Mouse (Mus musculus): ENCODE measurements around the gene Smarcd3. TPM values are rescaled to one million over a fixed set of nuclear protein-coding genes. Genes with fewer than 3 reads are reported as not detected.

Gene Smarcd3
- polyA plus RNA-seq, 1 experiment from 2014 or later, result 47.4 TPM

DNA sequence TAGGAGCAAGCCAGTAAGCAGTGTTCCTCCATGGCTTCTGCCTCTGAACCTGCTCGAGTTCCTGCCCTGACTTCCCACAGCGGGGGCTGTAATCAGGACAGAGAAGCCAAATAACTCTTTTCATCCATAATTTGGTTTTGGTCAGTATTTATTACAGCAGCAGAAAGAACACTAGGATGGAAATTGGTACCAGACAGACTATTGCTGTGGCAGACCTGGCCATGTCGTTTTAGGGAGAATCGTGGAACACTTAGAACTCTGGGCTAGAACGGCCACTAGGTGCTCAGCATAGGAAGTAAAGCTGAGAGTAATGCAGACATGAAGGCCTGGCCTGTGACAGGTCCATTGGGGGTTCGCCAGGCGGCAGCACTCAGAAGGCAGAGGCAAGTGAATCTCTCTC is 25.5 kb upstream of the Smarcd3 start:
- WGBS, result 71% methylated on average over 7 of the region's 7 CpGs
- no peak for ATAC-seq (replicated peaks; ENCODE audit: extremely low read depth, insufficient read depth, low FRiP score)
- Histone ChIP-seq H3K4me1 (ENCODE audit: control insufficient read depth, insufficient read depth, low read length) (no peaks in the 10 kb centered on the region), H3K4me2 (ENCODE audit: low read depth, low read length) (no peak overlapping the region), H3K36me3 (ENCODE audit: control insufficient read depth, insufficient read depth) (no peaks in the 10 kb centered on the region), H3K4me3 (ENCODE audit: low read length) (no peak overlapping the region), H3K9ac (ENCODE audit: low read length) (no peak overlapping the region), H3K9me3 (replicated peaks; ENCODE audit: control insufficient read depth, low read length) (no peaks in the 10 kb centered on the region), H3K27me3 (ENCODE audit: control insufficient read depth, insufficient read depth, low read length) (no peaks in the 10 kb centered on the region; the same call in 1 of the 2 replicates), H3K27ac (ENCODE audit: low read length) (no peak overlapping the region)

DNA sequence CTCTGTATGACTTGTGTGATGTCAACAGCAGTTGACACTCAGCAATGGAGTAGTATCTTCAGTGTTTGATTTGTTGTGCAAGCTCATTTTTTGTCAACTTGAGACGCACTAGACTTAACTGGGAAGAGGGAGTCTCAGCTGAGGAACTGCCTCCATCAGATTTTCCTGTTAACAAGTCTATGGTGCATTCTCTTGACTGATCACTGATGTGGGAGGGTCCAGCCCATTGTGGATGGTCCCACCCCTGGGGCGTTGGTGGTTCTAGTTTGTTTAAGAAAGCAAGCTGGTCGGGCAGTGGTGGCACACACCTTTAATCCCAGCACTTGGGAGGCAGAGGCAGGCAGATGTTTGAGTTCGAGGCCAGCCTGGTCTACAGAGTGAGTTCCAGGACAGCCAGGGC is 25.0 kb upstream of the Smarcd3 start:
- no peak overlapping the region for H3K4me3 ChIP-seq (ENCODE audit: low read length)
- no peaks in the 10 kb centered on the region for H3K9me3 ChIP-seq (replicated peaks; ENCODE audit: control insufficient read depth, low read length)
- no peak overlapping the region for H3K9ac ChIP-seq (ENCODE audit: low read length)
- H3K4me1 ChIP-seq (ENCODE audit: control insufficient read depth, insufficient read depth, low read length), result no peaks in the 10 kb centered on the region
- 63% methylated on average over 4 of the region's 4 CpGs for WGBS
- no peaks in the 10 kb centered on the region; the same call in 1 of the 2 replicates for H3K27me3 ChIP-seq (ENCODE audit: control insufficient read depth, insufficient read depth, low read length)
- no peak overlapping the region for H3K27ac ChIP-seq (ENCODE audit: low read length)
- no peak for ATAC-seq (replicated peaks; ENCODE audit: extremely low read depth, insufficient read depth, low FRiP score)
- H3K36me3 ChIP-seq (ENCODE audit: control insufficient read depth, insufficient read depth), result no peaks in the 10 kb centered on the region
- no peak overlapping the region for H3K4me2 ChIP-seq (ENCODE audit: low read depth, low read length)

GRCm38 (mm10) chr5:24645454-24645853 is 21.2 kb upstream of the Smarcd3 start:
- no peak for ATAC-seq (replicated peaks; ENCODE audit: extremely low read depth, insufficient read depth, low FRiP score)
- H3K36me3 ChIP-seq (ENCODE audit: control insufficient read depth, insufficient read depth), result no peaks in the 10 kb centered on the region
- H3K4me2 ChIP-seq (ENCODE audit: low read depth, low read length), result no peak overlapping the region
- H3K9ac ChIP-seq (ENCODE audit: low read length), result no peak overlapping the region
- no peak overlapping the region for H3K4me3 ChIP-seq (ENCODE audit: low read length)
- no peak overlapping the region for H3K27ac ChIP-seq (ENCODE audit: low read length)
- no peaks in the 10 kb centered on the region for H3K4me1 ChIP-seq (ENCODE audit: control insufficient read depth, insufficient read depth, low read length)
- no peaks in the 10 kb centered on the region for H3K9me3 ChIP-seq (replicated peaks; ENCODE audit: control insufficient read depth, low read length)
- no peaks in the 10 kb centered on the region; the same call in 1 of the 2 replicates for H3K27me3 ChIP-seq (ENCODE audit: control insufficient read depth, insufficient read depth, low read length)
- WGBS, result 81% methylated on average over 1 of the region's 1 CpGs

DNA sequence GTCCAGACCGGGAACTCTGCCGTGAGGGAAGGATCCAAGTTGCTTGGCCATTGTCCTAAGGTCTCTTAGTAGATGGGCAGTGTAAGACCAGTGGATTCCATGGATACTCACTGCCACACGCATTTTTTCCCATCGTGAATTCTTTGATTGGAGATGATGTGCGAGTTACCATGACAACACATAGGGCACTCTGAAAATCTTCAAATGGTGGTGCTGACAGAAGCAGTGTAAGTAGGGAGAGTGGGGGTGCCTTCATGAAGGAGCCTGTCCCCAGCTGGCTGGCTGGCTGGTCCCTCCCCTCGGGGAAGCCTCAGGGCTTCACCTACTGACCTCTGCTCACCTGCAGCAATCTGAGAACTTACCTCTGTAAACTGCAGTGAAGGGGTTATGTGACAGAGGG is 14.9 kb upstream of the Smarcd3 start:
- Histone ChIP-seq H3K9me3 (replicated peaks; ENCODE audit: control insufficient read depth, low read length) (no peaks in the 10 kb centered on the region), H3K4me2 (ENCODE audit: low read depth, low read length) (no peak overlapping the region), H3K4me3 (ENCODE audit: low read length) (no peak overlapping the region), H3K27me3 (ENCODE audit: control insufficient read depth, insufficient read depth, low read length) (no peaks in the 10 kb centered on the region), H3K4me1 (ENCODE audit: control insufficient read depth, insufficient read depth, low read length) (no peaks in the 10 kb centered on the region), H3K9ac (ENCODE audit: low read length) (no peak overlapping the region), H3K36me3 (ENCODE audit: control insufficient read depth, insufficient read depth) (no peaks in the 10 kb centered on the region), H3K27ac (ENCODE audit: low read length) (no peak overlapping the region)
- 60% methylated on average over 6 of the region's 6 CpGs for WGBS
- no peak for ATAC-seq (replicated peaks; ENCODE audit: extremely low read depth, insufficient read depth, low FRiP score)

DNA sequence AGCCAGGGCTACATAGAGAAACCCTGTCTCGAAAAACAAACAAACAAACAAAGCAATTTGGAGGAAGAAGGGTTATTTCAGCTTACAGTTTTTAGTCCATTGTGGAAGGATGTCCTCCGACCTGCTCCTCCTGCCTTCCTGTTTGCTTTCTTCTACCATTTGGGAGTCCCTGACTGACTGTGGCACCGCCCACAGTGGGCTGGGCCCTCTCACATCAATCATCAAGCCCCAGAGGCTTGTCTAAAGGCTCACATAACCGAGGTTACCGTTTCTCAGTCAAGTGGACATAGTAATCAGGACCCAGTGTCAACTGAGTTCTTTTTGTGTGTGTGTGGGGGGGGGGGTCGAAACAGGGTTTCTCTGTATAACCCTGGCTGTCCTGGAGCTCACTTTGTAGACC is 13.9 kb upstream of the Smarcd3 start:
- H3K4me1 ChIP-seq (ENCODE audit: control insufficient read depth, insufficient read depth, low read length), result no peaks in the 10 kb centered on the region
- no peaks in the 10 kb centered on the region for H3K9me3 ChIP-seq (replicated peaks; ENCODE audit: control insufficient read depth, low read length)
- no peaks in the 10 kb centered on the region for H3K27me3 ChIP-seq (ENCODE audit: control insufficient read depth, insufficient read depth, low read length)
- no peak overlapping the region for H3K4me2 ChIP-seq (ENCODE audit: low read depth, low read length)
- H3K36me3 ChIP-seq (ENCODE audit: control insufficient read depth, insufficient read depth), result no peaks in the 10 kb centered on the region
- 47% methylated on average over 6 of the region's 6 CpGs for WGBS
- no peak overlapping the region for H3K9ac ChIP-seq (ENCODE audit: low read length)
- no peak overlapping the region for H3K27ac ChIP-seq (ENCODE audit: low read length)
- ATAC-seq (replicated peaks; ENCODE audit: extremely low read depth, insufficient read depth, low FRiP score), result no peak
- H3K4me3 ChIP-seq (ENCODE audit: low read length), result no peak overlapping the region

DNA sequence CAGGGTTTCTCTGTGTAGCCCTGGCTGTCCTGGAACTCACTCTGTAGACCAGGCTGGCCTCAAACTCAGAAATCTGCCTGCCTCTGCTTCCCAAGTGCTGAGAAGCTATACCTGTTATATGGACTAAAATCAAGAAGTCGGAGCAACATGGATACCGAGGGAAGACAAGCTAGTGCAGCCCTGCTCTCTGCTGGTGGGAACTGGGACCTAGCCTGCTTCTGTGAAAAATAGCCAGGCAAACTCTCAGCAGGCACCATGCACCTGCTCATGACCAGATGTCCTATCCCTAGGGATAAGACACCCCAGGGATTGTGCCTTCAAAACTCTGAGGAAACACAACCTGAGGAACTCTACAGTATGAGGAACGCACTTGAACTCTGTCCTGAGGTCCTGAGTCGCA is 12.8 kb upstream of the Smarcd3 start:
- H3K36me3 ChIP-seq (ENCODE audit: control insufficient read depth, insufficient read depth), result no peaks in the 10 kb centered on the region
- no peak overlapping the region for H3K4me2 ChIP-seq (ENCODE audit: low read depth, low read length)
- ATAC-seq (replicated peaks; ENCODE audit: extremely low read depth, insufficient read depth, low FRiP score), result no peak
- no peak overlapping the region for H3K27ac ChIP-seq (ENCODE audit: low read length)
- H3K9me3 ChIP-seq (replicated peaks; ENCODE audit: control insufficient read depth, low read length), result no peaks in the 10 kb centered on the region
- H3K4me1 ChIP-seq (ENCODE audit: control insufficient read depth, insufficient read depth, low read length), result no peaks in the 10 kb centered on the region
- H3K27me3 ChIP-seq (ENCODE audit: control insufficient read depth, insufficient read depth, low read length), result no peaks in the 10 kb centered on the region
- 67% methylated on average over 4 of the region's 4 CpGs for WGBS
- no peak overlapping the region for H3K9ac ChIP-seq (ENCODE audit: low read length)
- H3K4me3 ChIP-seq (ENCODE audit: low read length), result no peak overlapping the region

DNA sequence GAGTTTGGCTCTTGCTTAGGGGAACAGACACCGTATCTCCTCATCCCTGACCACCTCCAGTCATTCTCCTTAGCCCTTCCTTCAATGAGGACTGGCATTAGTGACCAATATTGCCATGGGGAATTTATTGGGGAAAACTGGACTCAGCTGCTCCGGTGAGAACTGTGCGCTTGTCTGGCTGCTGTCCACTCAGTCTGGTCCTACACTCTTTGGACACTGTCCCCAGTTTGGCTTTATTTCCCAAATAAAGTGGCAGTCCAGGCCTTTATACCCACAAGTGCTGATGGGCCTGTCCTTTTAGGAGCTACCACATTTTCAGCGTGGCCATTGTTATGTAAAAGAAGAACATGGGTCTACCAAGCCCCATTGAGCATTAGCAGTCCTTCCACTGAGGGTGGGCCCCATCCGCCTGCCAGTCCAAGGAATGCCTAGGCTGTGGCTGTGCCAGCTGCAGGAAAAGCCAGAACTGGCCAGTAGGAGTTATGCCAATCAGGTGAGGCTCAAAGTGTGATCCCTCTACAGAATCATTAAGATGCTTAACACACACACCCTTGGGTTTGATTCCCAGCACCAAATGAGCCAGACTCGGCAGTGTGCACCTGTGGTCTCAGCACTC is 11.4 kb upstream of the Smarcd3 start:
- H3K27me3 ChIP-seq (ENCODE audit: control insufficient read depth, insufficient read depth, low read length), result no peaks in the 10 kb centered on the region
- H3K36me3 ChIP-seq (ENCODE audit: control insufficient read depth, insufficient read depth), result no peaks in the 10 kb centered on the region
- no peak overlapping the region for H3K27ac ChIP-seq (ENCODE audit: low read length)
- H3K4me1 ChIP-seq (ENCODE audit: control insufficient read depth, insufficient read depth, low read length), result no peaks in the 10 kb centered on the region
- no peak overlapping the region for H3K4me3 ChIP-seq (ENCODE audit: low read length)
- H3K4me2 ChIP-seq (ENCODE audit: low read depth, low read length), result no peak overlapping the region
- ATAC-seq (replicated peaks; ENCODE audit: extremely low read depth, insufficient read depth, low FRiP score), result no peak
- H3K9me3 ChIP-seq (replicated peaks; ENCODE audit: control insufficient read depth, low read length), result no peaks in the 10 kb centered on the region
- H3K9ac ChIP-seq (ENCODE audit: low read length), result no peak overlapping the region
- 84% methylated on average over 6 of the region's 6 CpGs for WGBS

GRCm38 (mm10) chr5:24635093-24635492 is 10.9 kb upstream of the Smarcd3 start:
- no peak overlapping the region for H3K4me3 ChIP-seq (ENCODE audit: low read length)
- no peaks in the 10 kb centered on the region for H3K4me1 ChIP-seq (ENCODE audit: control insufficient read depth, insufficient read depth, low read length)
- no peaks in the 10 kb centered on the region for H3K9me3 ChIP-seq (replicated peaks; ENCODE audit: control insufficient read depth, low read length)
- WGBS, result 35% methylated on average over 1 of the region's 1 CpGs
- no peaks in the 10 kb centered on the region for H3K36me3 ChIP-seq (ENCODE audit: control insufficient read depth, insufficient read depth)
- no peak for ATAC-seq (replicated peaks; ENCODE audit: extremely low read depth, insufficient read depth, low FRiP score)
- no peak overlapping the region for H3K4me2 ChIP-seq (ENCODE audit: low read depth, low read length)
- no peak overlapping the region for H3K9ac ChIP-seq (ENCODE audit: low read length)
- no peak overlapping the region for H3K27ac ChIP-seq (ENCODE audit: low read length)
- H3K27me3 ChIP-seq (ENCODE audit: control insufficient read depth, insufficient read depth, low read length), result no peaks in the 10 kb centered on the region; the same call in 1 of the 2 replicates

DNA sequence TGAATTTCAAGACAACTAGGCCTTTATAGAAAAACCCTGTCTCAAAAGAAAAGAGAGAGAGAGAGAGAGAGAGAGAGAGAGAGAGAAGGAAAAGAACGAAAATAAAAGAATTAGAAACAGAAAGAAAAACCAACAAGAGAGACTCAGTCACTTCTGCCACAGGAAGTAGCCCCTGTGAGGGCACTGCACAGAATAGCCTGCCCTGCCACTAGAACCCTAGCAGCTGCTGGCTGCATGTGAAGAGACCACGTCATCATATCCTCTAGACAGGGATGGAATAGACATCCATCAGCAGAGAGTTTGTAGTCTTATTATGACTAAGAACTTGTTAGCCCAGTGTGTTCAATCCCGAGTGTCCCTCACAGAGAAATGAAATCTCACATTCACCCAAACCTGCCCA is 5.5 kb upstream of the Smarcd3 start:
- ATAC-seq (replicated peaks; ENCODE audit: extremely low read depth, insufficient read depth, low FRiP score), result no peak
- Histone ChIP-seq H3K36me3 (ENCODE audit: control insufficient read depth, insufficient read depth) (no peaks in the 10 kb centered on the region), H3K9ac (ENCODE audit: low read length) (no peak overlapping the region), H3K9me3 (replicated peaks; ENCODE audit: control insufficient read depth, low read length) (no peaks in the 10 kb centered on the region), H3K4me1 (ENCODE audit: control insufficient read depth, insufficient read depth, low read length) (no peaks in the 10 kb centered on the region; the same call in 1 of the 2 replicates), H3K27me3 (ENCODE audit: control insufficient read depth, insufficient read depth, low read length) (peaks cover 3% of the 10 kb centered on the region), H3K4me3 (ENCODE audit: low read length) (no peak overlapping the region), H3K27ac (ENCODE audit: low read length) (no peak overlapping the region), H3K4me2 (ENCODE audit: low read depth, low read length) (no peak overlapping the region)
- WGBS, result 52% methylated on average over 3 of the region's 3 CpGs

All from heart, embryonic 16.5 days (tissue).